Mouse (Mus musculus) forebrain, postnatal 0 days (tissue): ENCODE data around the gene Mgat1. TPM values are rescaled to one million over a fixed set of nuclear protein-coding genes. Genes with fewer than 3 reads are reported as not detected.

Experiments used
- ATAC-seq: fragments of 200-750 bp; cut with Nextera tagmentation; 2 replicates; pipeline ENCODE4 v1.8.0; 2017; ENCODE audit warnings: mild to moderate bottlenecking, moderate library complexity
- DNase-seq: peaks from one replicate; pipeline ENCODE4 v3.0.0-alpha.2; 2015
- H3K27ac ChIP-seq: fragments of 300-500 bp; sonication (generic); 2 replicates; pipeline ENCODE4 v1.5.1; 2014; ENCODE audit warnings: low read depth, mild to moderate bottlenecking, antibody characterized with exemption, low read length, moderate library complexity, mixed read lengths
- H3K27me3 ChIP-seq: fragments of 300-500 bp; sonication (generic); 2 replicates; pipeline ENCODE4 v1.6.1; 2014; ENCODE audit warnings: mild to moderate bottlenecking, low read length, mixed read lengths; ENCODE audit not compliant: insufficient read depth
- H3K36me3 ChIP-seq: fragments of 300-500 bp; sonication (generic); 2 replicates; pipeline ENCODE4 v1.6.1; 2014; ENCODE audit warnings: mild to moderate bottlenecking, moderate library complexity; ENCODE audit not compliant: insufficient read depth
- H3K4me1 ChIP-seq: fragments of 300-500 bp; sonication (generic); 2 replicates; pipeline ENCODE4 v1.6.1; 2014; ENCODE audit warnings: antibody characterized with exemption; ENCODE audit not compliant: insufficient read depth
- H3K4me2 ChIP-seq: fragments of 300-500 bp; sonication (generic); 2 replicates; pipeline ENCODE4 v1.6.1; 2014; ENCODE audit warnings: low read depth, mild to moderate bottlenecking, moderate library complexity
- H3K4me3 ChIP-seq: fragments of 300-500 bp; sonication (generic); 2 replicates; pipeline ENCODE4 v1.5.1; 2014; ENCODE audit warnings: low read depth, low read length, mixed read lengths
- H3K9ac ChIP-seq: fragments of 300-500 bp; sonication (generic); 2 replicates; pipeline ENCODE4 v1.6.1; 2014; ENCODE audit warnings: mild to moderate bottlenecking
- H3K9me3 ChIP-seq: fragments of 300-500 bp; sonication (generic); 2 replicates; pipeline ENCODE4 v1.6.1; 2016; ENCODE audit warnings: low read length
- CTCF ChIP-seq: sonication (generic); IDR thresholded peaks from 2 replicates; pipeline ENCODE4 v1.5.1; 2016; ENCODE audit warnings: antibody characterized with exemption, control low read depth, low read depth
- WGBS: fragments of 180-500 bp; shearing (Covaris S2); extraction: QIAGEN DNeasy Blood & Tissue Kit; methylation state at CpG from one replicate; pipeline ENCODE4 v1.1.7; 2014; 5-methylcytosine and 5-hydroxymethylcytosine counted together
- polyA plus RNA-seq: library from polyadenylated mRNA; unstranded; fragments of >200 nt; fragmentation: Nextera tagmentation; extraction: Ambion mirVana; gene quantifications from 2 replicates; pipeline ENCODE4 v1.2.1, GENCODE M21; 2015
- total RNA-seq: library from RNA; depleted of rRNA; stranded (reverse); fragments of >200 nt; gene quantifications from 2 replicates; pipeline ENCODE4 v1.2.3, GENCODE M21; 2014

Mgat1 gene
- total and polyA plus RNA-seq, 2 experiments from 2014 or later = 28.1 to 75.7 TPM

DNA sequence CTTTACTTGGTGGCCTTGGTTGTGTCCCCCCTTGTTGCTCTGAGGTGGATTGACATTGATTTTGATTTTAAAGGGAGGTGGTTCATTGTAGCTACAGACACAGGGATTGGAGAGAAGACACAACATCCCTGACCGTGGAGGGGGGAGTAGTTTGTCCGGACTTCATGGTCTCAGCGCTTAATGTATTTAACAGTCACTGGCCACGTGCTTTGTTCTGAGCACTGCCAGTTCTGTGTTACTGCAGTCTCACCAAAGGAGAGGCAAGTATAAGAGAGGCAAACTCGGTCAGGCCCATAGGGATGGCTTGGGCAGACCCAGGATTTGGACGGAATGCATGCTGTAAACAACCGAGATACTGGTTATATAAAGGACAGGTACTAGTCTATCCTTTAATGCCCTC, 20.1 kb downstream of the Mgat1 start:
- no peaks in the 10 kb centered on the region for H3K27me3 ChIP-seq
- DNase-seq (no peak), ATAC-seq (no peak)
- 91% methylated on average over 7 of the region's 7 CpGs for WGBS
- H3K4me3 ChIP-seq = no peak overlapping the region
- no peak overlapping the region for H3K4me2 ChIP-seq
- no peaks in the 10 kb centered on the region for H3K9me3 ChIP-seq
- no peaks in the 10 kb centered on the region for H3K4me1 ChIP-seq
- no peak for TF ChIP-seq CTCF
- no peak overlapping the region for H3K27ac ChIP-seq
- H3K9ac ChIP-seq = no peak overlapping the region
- peaks cover 18% of the 10 kb centered on the region; the same call in 1 of the 2 replicates for H3K36me3 ChIP-seq

DNA sequence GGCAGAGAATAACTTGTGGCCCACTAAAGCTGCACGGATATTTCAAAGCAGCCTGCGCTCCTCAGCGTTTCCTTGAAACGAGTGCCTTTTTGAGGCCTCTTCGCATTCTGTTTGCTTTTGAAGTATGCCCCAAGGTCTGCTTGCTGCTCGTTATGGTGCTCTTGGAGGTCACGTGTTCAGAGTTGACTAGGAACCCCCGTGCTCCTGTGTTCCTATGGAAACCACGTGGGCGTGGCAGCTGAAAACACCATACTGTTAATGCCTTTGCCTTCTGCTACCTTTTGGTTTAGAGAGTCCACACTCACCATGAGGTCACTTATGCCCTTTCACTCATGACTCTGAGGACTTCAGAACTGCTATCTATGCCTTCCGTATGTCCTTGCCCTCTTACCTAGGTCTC, 20.6 kb downstream of the Mgat1 start:
- no peak overlapping the region for H3K4me2 ChIP-seq
- TF ChIP-seq CTCF = no peak
- H3K27ac ChIP-seq = no peak overlapping the region
- no peak overlapping the region for H3K4me3 ChIP-seq
- no peak overlapping the region for H3K9ac ChIP-seq
- H3K27me3 ChIP-seq = no peaks in the 10 kb centered on the region
- no peaks in the 10 kb centered on the region for H3K9me3 ChIP-seq
- H3K4me1 ChIP-seq = no peaks in the 10 kb centered on the region
- peaks cover 18% of the 10 kb centered on the region; the same call in 1 of the 2 replicates for H3K36me3 ChIP-seq
- ATAC-seq (no peak), DNase-seq (no peak)
- WGBS = 66% methylated on average over 11 of the region's 11 CpGs

DNA sequence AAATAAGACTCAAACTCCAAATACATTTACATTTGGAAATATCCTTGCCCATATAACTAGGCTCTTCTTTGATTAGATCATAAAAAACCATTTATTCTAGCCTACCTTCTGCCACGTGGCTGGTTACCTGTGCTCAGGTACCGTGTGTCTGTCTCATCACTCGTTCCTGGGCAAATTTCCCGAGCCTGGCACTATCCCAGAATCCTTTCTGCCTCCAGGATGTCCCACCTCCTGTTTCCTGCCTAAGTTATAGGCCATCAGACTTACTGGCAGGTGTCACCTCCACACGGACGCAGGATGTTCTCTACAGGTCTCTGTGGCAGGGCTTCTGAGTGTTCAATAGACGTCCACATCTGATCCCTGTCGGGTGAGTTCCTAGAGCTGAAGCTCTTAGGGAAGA, 21.1 kb downstream of the Mgat1 start:
- no peaks in the 10 kb centered on the region for H3K27me3 ChIP-seq
- ATAC-seq = no peak
- no peak for TF ChIP-seq CTCF

DNA sequence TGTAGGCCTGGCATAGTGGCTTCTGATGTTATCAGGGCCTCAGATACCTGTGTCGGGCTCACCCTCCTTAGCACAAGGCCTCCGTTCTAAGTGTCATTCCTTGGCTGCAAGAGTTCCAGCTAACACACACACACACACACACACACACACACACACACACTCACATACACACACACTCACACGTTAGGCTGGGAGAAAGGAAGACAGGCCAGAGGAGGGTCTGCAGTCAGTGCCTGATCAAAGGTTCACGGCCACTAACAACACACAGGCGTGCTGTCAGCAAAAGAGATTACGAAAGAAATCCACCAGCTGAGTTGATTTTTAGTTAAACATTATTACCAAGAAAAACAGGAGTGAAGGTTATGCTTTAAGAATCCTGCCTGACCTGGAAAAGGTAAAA, 22.7 kb downstream of the Mgat1 start:
- no peak for TF ChIP-seq CTCF
- Histone ChIP-seq H3K4me1 (no peaks in the 10 kb centered on the region), H3K9ac (no peak overlapping the region), H3K9me3 (no peaks in the 10 kb centered on the region), H3K36me3 (0 out of 2 replicates have a peak, but pooled peaks cover 7% of the 10 kb centered on the region), H3K27me3 (no peaks in the 10 kb centered on the region), H3K4me2 (no peak overlapping the region), H3K27ac (no peak overlapping the region), H3K4me3 (no peak overlapping the region)
- ATAC-seq = no peak
- 88% methylated on average over 6 of the region's 6 CpGs for WGBS
- no peak for DNase-seq

More for the DNA sequence above, 21.1 kb downstream of the Mgat1 start:
- no peak for DNase-seq
- no peak overlapping the region for H3K4me2 ChIP-seq
- peaks cover 18% of the 10 kb centered on the region; the same call in 1 of the 2 replicates for H3K36me3 ChIP-seq
- no peak overlapping the region for H3K4me3 ChIP-seq
- no peak overlapping the region for H3K9ac ChIP-seq
- H3K27ac ChIP-seq = no peak overlapping the region
- H3K4me1 ChIP-seq = no peaks in the 10 kb centered on the region
- 87% methylated on average over 8 of the region's 8 CpGs for WGBS
- H3K9me3 ChIP-seq = no peaks in the 10 kb centered on the region

DNA sequence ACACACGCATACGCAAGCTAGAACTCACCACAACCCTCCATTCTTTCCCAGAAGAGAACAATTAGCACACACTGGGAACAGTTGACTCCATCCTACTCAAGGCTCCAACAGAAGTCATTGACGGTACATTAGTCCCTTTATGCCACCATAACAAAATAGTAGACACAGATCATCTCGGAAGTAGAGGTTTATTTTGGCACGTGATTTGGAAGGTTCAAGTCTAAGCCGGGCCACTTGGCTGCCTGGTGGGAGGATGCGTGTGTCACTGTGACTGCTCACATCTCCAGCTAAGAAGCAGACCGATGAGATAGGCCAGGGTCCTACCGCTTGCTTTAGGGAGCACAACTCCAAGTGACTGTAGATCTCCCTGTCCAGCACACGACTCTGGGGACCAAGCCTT, 23.3 kb downstream of the Mgat1 start:
- H3K9ac ChIP-seq = no peak overlapping the region
- ATAC-seq (no peak), DNase-seq (no peak)
- no peaks in the 10 kb centered on the region for H3K27me3 ChIP-seq
- H3K9me3 ChIP-seq = no peaks in the 10 kb centered on the region
- WGBS = 82% methylated on average over 10 of the region's 10 CpGs
- 0 out of 2 replicates have a peak, but pooled peaks cover under 1% of the 10 kb centered on the region for H3K36me3 ChIP-seq
- H3K27ac ChIP-seq = no peak overlapping the region
- H3K4me3 ChIP-seq = no peak overlapping the region
- TF ChIP-seq CTCF = no peak
- H3K4me1 ChIP-seq = no peaks in the 10 kb centered on the region
- H3K4me2 ChIP-seq = no peak overlapping the region

DNA sequence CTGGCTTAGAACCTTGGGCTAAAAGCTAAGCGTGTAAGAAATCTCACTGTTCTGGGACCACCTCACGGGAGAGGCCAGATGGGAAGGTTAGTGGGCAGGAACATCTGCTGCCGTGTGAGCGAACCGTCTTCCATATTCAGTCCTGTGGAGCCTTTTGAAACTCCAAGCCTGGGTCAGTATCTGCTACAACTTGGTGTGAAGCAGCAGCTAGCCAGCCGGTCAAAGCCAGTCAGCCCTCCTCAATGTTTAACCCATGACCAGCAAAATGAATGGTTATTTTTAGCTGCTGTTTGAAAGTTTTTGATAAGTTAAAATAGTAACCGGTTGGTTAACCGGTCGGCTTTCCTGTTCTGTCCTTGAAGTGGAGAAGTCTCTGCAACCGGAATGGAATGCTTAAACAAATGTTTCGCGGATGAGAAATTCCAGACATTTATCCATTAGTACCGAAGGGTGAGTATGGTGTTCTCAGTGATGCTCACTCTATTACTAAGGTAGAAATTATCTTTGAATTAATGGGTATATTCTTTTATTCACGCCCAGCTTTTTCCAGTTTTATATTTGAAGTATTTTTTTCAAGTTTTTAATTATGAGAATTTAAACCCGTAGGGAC, 24.1 kb downstream of the Mgat1 start:
- DNase-seq (no peak), ATAC-seq (no peak)
- Histone ChIP-seq H3K27me3 (no peaks in the 10 kb centered on the region), H3K27ac (no peak overlapping the region), H3K9ac (no peak overlapping the region), H3K4me1 (no peaks in the 10 kb centered on the region), H3K4me3 (no peak overlapping the region), H3K4me2 (no peak overlapping the region), H3K36me3 (no peaks in the 10 kb centered on the region), H3K9me3 (no peaks in the 10 kb centered on the region)
- no peak for TF ChIP-seq CTCF
- 82% methylated on average over 15 of the region's 15 CpGs for WGBS

DNA sequence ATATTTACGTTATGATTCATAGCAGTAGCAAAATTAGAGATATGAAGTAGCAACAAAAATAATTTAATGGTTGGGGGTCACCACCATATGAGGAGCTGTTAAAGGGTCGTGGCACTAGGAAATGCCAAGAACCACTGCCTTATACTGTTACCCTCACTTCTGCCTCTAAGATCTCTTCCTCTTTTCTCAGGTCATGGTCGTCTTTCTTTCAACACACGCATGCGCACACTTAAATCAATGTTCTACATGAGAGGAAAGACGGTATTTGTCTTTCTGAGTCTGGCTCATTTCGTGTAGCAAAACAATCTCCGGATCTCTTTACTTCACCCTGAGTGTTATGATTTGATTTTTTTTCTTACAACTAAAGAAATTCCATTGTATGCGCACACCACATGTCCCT, 25.8 kb downstream of the Mgat1 start:
- no peak for TF ChIP-seq CTCF

More for the DNA sequence above, 25.8 kb downstream of the Mgat1 start:
- no peak overlapping the region for H3K9ac ChIP-seq
- no peaks in the 10 kb centered on the region for H3K9me3 ChIP-seq
- no peaks in the 10 kb centered on the region for H3K27me3 ChIP-seq
- 95% methylated on average over 9 of the region's 9 CpGs for WGBS
- H3K4me2 ChIP-seq = no peak overlapping the region
- ATAC-seq (no peak), DNase-seq (no peak)
- H3K4me1 ChIP-seq = no peaks in the 10 kb centered on the region
- H3K4me3 ChIP-seq = no peak overlapping the region
- H3K36me3 ChIP-seq = no peaks in the 10 kb centered on the region
- H3K27ac ChIP-seq = no peak overlapping the region
